Mouse (Mus musculus): ENCODE measurements around the gene Ftl1. TPM values are rescaled to one million over a fixed set of nuclear protein-coding genes. Genes with fewer than 3 reads are reported as not detected.

Ftl1 gene
- polyA plus RNA-seq, 1 experiment from 2014 or later = 5,943 TPM

Other genes starting within 250 kb of the Ftl1 start
- gene Dkkl1, start 247.7 kb downstream of the Ftl1 start, polyA plus RNA-seq (2014; fragmentation: Nextera tagmentation; extraction: Ambion mirVana) = 1.6 and 1.7 TPM in 2 replicates
- gene Tead2, start 244.1 kb downstream of the Ftl1 start, polyA plus RNA-seq (2014; fragmentation: Nextera tagmentation; extraction: Ambion mirVana) = 229 and 242 TPM in 2 replicates
- gene Cd37, start 220.8 kb downstream of the Ftl1 start, polyA plus RNA-seq (2014; fragmentation: Nextera tagmentation; extraction: Ambion mirVana) = 1.1 and 2.5 TPM in 2 replicates
- 0.14 and 0.32 TPM in 2 replicates for gene Slc6a16, start 218.8 kb downstream of the Ftl1 start, polyA plus RNA-seq (2014; fragmentation: Nextera tagmentation; extraction: Ambion mirVana)
- gene Slc6a21, start 182.4 kb downstream of the Ftl1 start, polyA plus RNA-seq (2014; fragmentation: Nextera tagmentation; extraction: Ambion mirVana) = not detected in 2 replicates
- 5.2 and 6.9 TPM in 2 replicates for gene Trpm4, start 126.1 kb downstream of the Ftl1 start, polyA plus RNA-seq (2014; fragmentation: Nextera tagmentation; extraction: Ambion mirVana)
- gene Hrc, start 124.6 kb downstream of the Ftl1 start, polyA plus RNA-seq (2014; fragmentation: Nextera tagmentation; extraction: Ambion mirVana) = 0.68 and 0.77 TPM in 2 replicates
- 8.2 and 9.5 TPM in 2 replicates for gene Ppfia3, start 92.9 kb downstream of the Ftl1 start, polyA plus RNA-seq (2014; fragmentation: Nextera tagmentation; extraction: Ambion mirVana)
- gene Lin7b, start 89.3 kb downstream of the Ftl1 start, polyA plus RNA-seq (2014; fragmentation: Nextera tagmentation; extraction: Ambion mirVana) = 0.92 and 1.7 TPM in 2 replicates
- 76.5 and 114 TPM in 2 replicates for gene Snrnp70, start 64.1 kb downstream of the Ftl1 start, polyA plus RNA-seq (2014; fragmentation: Nextera tagmentation; extraction: Ambion mirVana)
- 0.11 TPM in 1 of 2 replicates, not detected in the other for gene Kcna7, start 54.2 kb downstream of the Ftl1 start, polyA plus RNA-seq (2014; fragmentation: Nextera tagmentation; extraction: Ambion mirVana)
- 0.99 and 1.2 TPM in 2 replicates for gene Ntf5, start 46.2 kb downstream of the Ftl1 start, polyA plus RNA-seq (2014; fragmentation: Nextera tagmentation; extraction: Ambion mirVana)
- gene Lhb, start 39.1 kb downstream of the Ftl1 start, polyA plus RNA-seq (2014; fragmentation: Nextera tagmentation; extraction: Ambion mirVana) = 0.47 TPM in 1 of 2 replicates, not detected in the other
- gene Gys1, start 25.0 kb downstream of the Ftl1 start, polyA plus RNA-seq (2014; fragmentation: Nextera tagmentation; extraction: Ambion mirVana) = 29.2 and 30.6 TPM in 2 replicates
- gene Ruvbl2, start 21.8 kb downstream of the Ftl1 start, polyA plus RNA-seq (2014; fragmentation: Nextera tagmentation; extraction: Ambion mirVana) = 168 and 178 TPM in 2 replicates
- 128 and 196 TPM in 2 replicates for gene Bax, start 7.0 kb upstream of the Ftl1 start, polyA plus RNA-seq (2014; fragmentation: Nextera tagmentation; extraction: Ambion mirVana)
- 0.40 and 0.54 TPM in 2 replicates for gene Tulp2, start 22.0 kb upstream of the Ftl1 start, polyA plus RNA-seq (2014; fragmentation: Nextera tagmentation; extraction: Ambion mirVana)
- not detected in 2 replicates for gene Gm45808, start 26.9 kb upstream of the Ftl1 start, polyA plus RNA-seq (2014; fragmentation: Nextera tagmentation; extraction: Ambion mirVana)
- gene Dhdh, start 28.9 kb upstream of the Ftl1 start, polyA plus RNA-seq (2014; fragmentation: Nextera tagmentation; extraction: Ambion mirVana) = 2.9 and 4.1 TPM in 2 replicates
- 88.6 and 92.7 TPM in 2 replicates for gene Nucb1, start 50.5 kb upstream of the Ftl1 start, polyA plus RNA-seq (2014; fragmentation: Nextera tagmentation; extraction: Ambion mirVana)
- 15.1 and 15.7 TPM in 2 replicates for gene Ppp1r15a, start 66.4 kb upstream of the Ftl1 start, polyA plus RNA-seq (2014; fragmentation: Nextera tagmentation; extraction: Ambion mirVana)
- gene Plekha4, start 66.4 kb upstream of the Ftl1 start, polyA plus RNA-seq (2014; fragmentation: Nextera tagmentation; extraction: Ambion mirVana) = 2.1 and 2.3 TPM in 2 replicates
- 0.45 and 0.46 TPM in 2 replicates for gene Hsd17b14, start 95.0 kb upstream of the Ftl1 start, polyA plus RNA-seq (2014; fragmentation: Nextera tagmentation; extraction: Ambion mirVana)
- gene Bcat2, start 110.3 kb upstream of the Ftl1 start, polyA plus RNA-seq (2014; fragmentation: Nextera tagmentation; extraction: Ambion mirVana) = 26.6 and 31.4 TPM in 2 replicates
- gene Fgf21, start 155.6 kb upstream of the Ftl1 start, polyA plus RNA-seq (2014; fragmentation: Nextera tagmentation; extraction: Ambion mirVana) = not detected in 2 replicates
- not detected in 2 replicates for gene Fut1, start 157.4 kb upstream of the Ftl1 start, polyA plus RNA-seq (2014; fragmentation: Nextera tagmentation; extraction: Ambion mirVana)
- gene Izumo1, start 161.9 kb upstream of the Ftl1 start, polyA plus RNA-seq (2014; fragmentation: Nextera tagmentation; extraction: Ambion mirVana) = 0.12 and 0.18 TPM in 2 replicates
- gene Rasip1, start 167.6 kb upstream of the Ftl1 start, polyA plus RNA-seq (2014; fragmentation: Nextera tagmentation; extraction: Ambion mirVana) = 4.9 and 5.1 TPM in 2 replicates
- 1.7 and 2.1 TPM in 2 replicates for gene Mamstr, start 180.1 kb upstream of the Ftl1 start, polyA plus RNA-seq (2014; fragmentation: Nextera tagmentation; extraction: Ambion mirVana)
- 0.06 and 0.27 TPM in 2 replicates for gene Fut2, start 206.5 kb upstream of the Ftl1 start, polyA plus RNA-seq (2014; fragmentation: Nextera tagmentation; extraction: Ambion mirVana)
- gene Ntn5, start 224.1 kb upstream of the Ftl1 start, polyA plus RNA-seq (2014; fragmentation: Nextera tagmentation; extraction: Ambion mirVana) = 0.21 and 0.22 TPM in 2 replicates
- 0.29 and 0.75 TPM in 2 replicates for gene Sec1, start 234.5 kb upstream of the Ftl1 start, polyA plus RNA-seq (2014; fragmentation: Nextera tagmentation; extraction: Ambion mirVana)
- 8.8 and 9.9 TPM in 2 replicates for gene Car11, start 240.0 kb upstream of the Ftl1 start, polyA plus RNA-seq (2014; fragmentation: Nextera tagmentation; extraction: Ambion mirVana)
- gene Dbp, start 245.2 kb upstream of the Ftl1 start, polyA plus RNA-seq (2014; fragmentation: Nextera tagmentation; extraction: Ambion mirVana) = 2.2 and 2.8 TPM in 2 replicates

Measured in hindbrain, embryonic 11.5 days (tissue).